Mouse (Mus musculus) spleen, adult 2 months (tissue): ENCODE data around the gene Apbb1. TPM values are rescaled to one million over a fixed set of nuclear protein-coding genes. Genes with fewer than 3 reads are reported as not detected.

Experiments used
- DNase-seq, 2 experiments: peaks; one replicate each; pipeline versions ENCODE4 v3.0.0 to v3.0.0-alpha.2; 2012 to 2021; ENCODE audit warnings: low spot score in 2 of 2, low read depth in 1 of 2
- H3K27ac ChIP-seq: fragments of 200-500 bp; 2 replicates; pipeline ENCODE4 v1.5.1; 2012; ENCODE audit warnings: low read length, inconsistent platforms; ENCODE audit not compliant: insufficient read depth
- H3K27me3 ChIP-seq: fragments of 200-500 bp; 2 replicates; pipeline ENCODE4 v1.6.1; 2012; ENCODE audit warnings: mild to moderate bottlenecking, moderate library complexity, low read length, inconsistent platforms; ENCODE audit not compliant: control insufficient read depth, insufficient read depth
- H3K36me3 ChIP-seq: fragments of 200-500 bp; 2 replicates; pipeline ENCODE4 v1.6.1; 2012; ENCODE audit warnings: mild to moderate bottlenecking, low read length, inconsistent platforms; ENCODE audit not compliant: control insufficient read depth, insufficient read depth
- H3K4me1 ChIP-seq: fragments of 200-500 bp; 2 replicates; pipeline ENCODE4 v1.6.1; 2011; ENCODE audit warnings: inconsistent platforms; ENCODE audit not compliant: control insufficient read depth, insufficient read depth, insufficient read length
- H3K4me3 ChIP-seq: fragments of 200-500 bp; 2 replicates; pipeline ENCODE4 v1.5.1; 2011; ENCODE audit warnings: mild to moderate bottlenecking, inconsistent platforms; ENCODE audit not compliant: insufficient read depth, insufficient read length; ENCODE audit errors: extremely low read depth
- CTCF ChIP-seq: fragments of 200-500 bp; IDR thresholded peaks from 2 replicates; pipeline ENCODE4 v1.5.1; 2011; ENCODE audit warnings: mild to moderate bottlenecking, inconsistent platforms; ENCODE audit not compliant: insufficient read depth, insufficient read length, insufficient replicate concordance; ENCODE audit errors: extremely low read depth
- POLR2A ChIP-seq: fragments of 200-500 bp; IDR thresholded peaks from 2 replicates; pipeline ENCODE4 v1.6.1; 2011; ENCODE audit warnings: low read depth, low read length, inconsistent platforms
- WGBS: fragments of 180-500 bp; shearing (Covaris S2); methylation state at CpG from one replicate; pipeline ENCODE4 v1.1.7; 2018; 5-methylcytosine and 5-hydroxymethylcytosine counted together
- polyA plus RNA-seq: library from polyadenylated mRNA; depleted of rRNA; stranded (reverse); fragments of >200 nt; gene quantifications from 2 replicates; pipeline ENCODE4 v1.2.3, GENCODE M21; 2012

The Apbb1 gene
- polyA plus RNA-seq, 1 experiment = 9.9 TPM

GRCm38 (mm10) chr7:105588325-105588912 is 7.0 kb upstream of the Apbb1 start:
- no peaks in the 10 kb centered on the region for H3K36me3 ChIP-seq
- no peaks in the 10 kb centered on the region for H3K4me1 ChIP-seq
- 46% methylated on average over 9 of the region's 9 CpGs for WGBS
- no peaks in the 10 kb centered on the region for H3K27me3 ChIP-seq
- no peak for DNase-seq
- TF ChIP-seq POLR2A (no peak), CTCF (no peak)
- H3K4me3 ChIP-seq = no peak overlapping the region
- H3K27ac ChIP-seq = no peak overlapping the region

- WGBS = 86% methylated on average over 2 of the region's 2 CpGs
- no peaks in the 10 kb centered on the region for H3K36me3 ChIP-seq
- no peak overlapping the region for H3K4me3 ChIP-seq
- peaks cover 2% of the 10 kb centered on the region; the same call in 1 of the 2 replicates for H3K4me1 ChIP-seq
- H3K27me3 ChIP-seq = peaks cover 5% of the 10 kb centered on the region
- no peak for DNase-seq
- no peak for TF ChIP-seq CTCF
- no peak overlapping the region for H3K27ac ChIP-seq
These were observed 506 bp upstream of the Apbb1 start for GRCm38 (mm10) chr7:105581959-105582358.

- no peak for DNase-seq
- Histone ChIP-seq H3K27ac (no peak overlapping the region), H3K4me3 (peak overlapping the region; percentile 83), H3K27me3 (peaks cover 5% of the 10 kb centered on the region), H3K36me3 (no peaks in the 10 kb centered on the region), H3K4me1 (peaks cover 2% of the 10 kb centered on the region; the same call in 1 of the 2 replicates)
- TF ChIP-seq CTCF = no peak
- no peak for TF ChIP-seq POLR2A
- 16% methylated on average over 18 of the region's 22 CpGs for WGBS
These were observed 795 bp downstream of the Apbb1 start for GRCm38 (mm10) chr7:105580627-105581089.

GRCm38 (mm10) chr7:105578481-105578880 is 3.0 kb downstream of the Apbb1 start:
- no peak for DNase-seq
- Histone ChIP-seq H3K4me3 (no peak overlapping the region), H3K27ac (no peak overlapping the region), H3K36me3 (no peaks in the 10 kb centered on the region), H3K27me3 (peaks cover 5% of the 10 kb centered on the region), H3K4me1 (peaks cover 2% of the 10 kb centered on the region; the same call in 1 of the 2 replicates)
- WGBS = 89% methylated on average over 2 of the region's 2 CpGs
- TF ChIP-seq POLR2A = no peak
- no peak for TF ChIP-seq CTCF

- Histone ChIP-seq H3K36me3 (no peaks in the 10 kb centered on the region), H3K27ac (no peak overlapping the region), H3K4me3 (no peak overlapping the region), H3K4me1 (peaks cover 2% of the 10 kb centered on the region; the same call in 1 of the 2 replicates), H3K27me3 (peaks cover 5% of the 10 kb centered on the region)
- DNase-seq = no peak
- WGBS = 90% methylated on average over 6 of the region's 6 CpGs
- no peak for TF ChIP-seq CTCF
- TF ChIP-seq POLR2A = no peak
These were observed 4.0 kb downstream of the Apbb1 start for GRCm38 (mm10) chr7:105577377-105577871.

GRCm38 (mm10) chr7:105576166-105576748 is 5.2 kb downstream of the Apbb1 start:
- DNase-seq = no peak
- no peak for TF ChIP-seq CTCF
- TF ChIP-seq POLR2A = no peak
- Histone ChIP-seq H3K4me1 (peaks cover 2% of the 10 kb centered on the region; the same call in 1 of the 2 replicates), H3K36me3 (no peaks in the 10 kb centered on the region), H3K27ac (no peak overlapping the region), H3K4me3 (no peak overlapping the region), H3K27me3 (peaks cover 5% of the 10 kb centered on the region)
- WGBS = 48% methylated on average over 3 of the region's 3 CpGs

GRCm38 (mm10) chr7:105574537-105574936 is 6.9 kb downstream of the Apbb1 start:
- no peaks in the 10 kb centered on the region for H3K27me3 ChIP-seq
- H3K4me3 ChIP-seq = no peak overlapping the region
- DNase-seq = no peak
- TF ChIP-seq POLR2A (no peak), CTCF (no peak)
- H3K27ac ChIP-seq = no peak overlapping the region
- H3K4me1 ChIP-seq = no peaks in the 10 kb centered on the region
- 90% methylated on average over 4 of the region's 4 CpGs for WGBS
- no peaks in the 10 kb centered on the region for H3K36me3 ChIP-seq
